Mouse (Mus musculus): Measurements from ENCODE around the gene Six5. TPM values are rescaled to one million over a fixed set of nuclear protein-coding genes. Genes with fewer than 3 reads are reported as not detected.

Six5 gene
- polyA plus RNA-seq (2015; fragmentation: Nextera tagmentation; extraction: Ambion mirVana) = 1.9 and 2.9 TPM in 2 replicates

DNA sequence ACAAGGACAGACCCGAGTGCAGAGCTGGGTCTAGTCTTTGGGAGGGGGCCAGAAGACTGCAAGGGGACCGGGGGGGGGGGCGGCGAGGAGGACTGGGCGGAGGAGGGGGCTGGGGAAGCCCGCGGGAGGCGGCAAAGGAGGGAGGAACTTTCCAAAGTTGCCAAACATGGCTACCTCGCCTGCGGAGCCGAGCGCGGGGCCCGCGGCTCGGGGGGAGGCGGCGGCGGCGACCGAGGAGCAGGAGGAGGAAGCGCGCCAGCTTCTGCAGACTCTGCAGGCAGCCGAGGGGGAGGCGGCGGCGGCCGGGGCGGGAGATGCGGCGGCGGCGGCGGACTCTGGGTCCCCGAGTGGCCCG is at the start of gene Six5:
Six5 (plus strand) TSS at position 124 of the 355 bp plus-strand sequence.
- peak within 1 kb of the TSS; percentile 58 for H3K4me3 ChIP-seq (ENCODE audit: low read length)
- H3K4me1 ChIP-seq (ENCODE audit: control insufficient read depth, insufficient read depth, low read depth, low read length) = peaks cover 34% of the 10 kb centered on the region
- peak within 1 kb of the TSS; percentile 88 for H3K27ac ChIP-seq (ENCODE audit: low read depth, low read length)
- peak within 1 kb of the TSS; percentile 99 for H3K4me2 ChIP-seq (ENCODE audit: low read length)
- ATAC-seq = no peak
- H3K9me3 ChIP-seq (ENCODE audit: control insufficient read depth, low read length) = no peaks in the 10 kb centered on the region
- H3K9ac ChIP-seq (ENCODE audit: low read depth, low read length) = peak within 1 kb of the TSS; percentile 76
- peaks cover 20% of the 10 kb centered on the region for H3K27me3 ChIP-seq (replicated peaks; ENCODE audit: control insufficient read depth, insufficient read depth, low read length)
- WGBS = 4% methylated on average over 17 of the region's 36 CpGs
- H3K36me3 ChIP-seq (ENCODE audit: control insufficient read depth, insufficient read depth, low read length) = 0 out of 2 replicates have a peak, but pooled peaks cover 6% of the 10 kb centered on the region

DNA sequence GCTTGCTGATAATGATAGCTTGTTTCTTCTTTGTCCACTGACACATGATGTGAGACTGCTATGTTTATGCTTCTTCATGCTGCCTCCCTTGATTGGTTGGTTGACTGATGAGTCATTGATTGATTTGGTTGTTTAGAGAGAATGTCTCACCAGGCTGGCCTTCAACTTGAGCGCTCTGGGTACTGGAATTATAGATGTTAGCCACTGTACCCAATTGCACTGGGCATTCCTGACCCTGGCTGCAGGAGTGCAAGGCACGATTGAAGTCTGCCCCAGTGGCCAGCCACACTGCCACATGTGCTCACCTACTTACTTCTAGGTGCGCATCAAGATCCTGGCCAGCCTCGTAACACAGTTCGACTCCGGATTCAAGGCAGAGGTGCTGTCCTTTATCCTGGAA is 49.8 kb upstream of the Six5 start:
- H3K4me2 ChIP-seq (ENCODE audit: low read length) = no peak overlapping the region
- no peaks in the 10 kb centered on the region for H3K9me3 ChIP-seq (ENCODE audit: control insufficient read depth, low read length)
- 92% methylated on average over 6 of the region's 6 CpGs for WGBS
- H3K36me3 ChIP-seq (ENCODE audit: control insufficient read depth, insufficient read depth, low read length) = peaks cover 78% of the 10 kb centered on the region
- no peak overlapping the region for H3K27ac ChIP-seq (ENCODE audit: low read depth, low read length)
- no peaks in the 10 kb centered on the region for H3K4me1 ChIP-seq (ENCODE audit: control insufficient read depth, insufficient read depth, low read depth, low read length)
- no peak overlapping the region for H3K9ac ChIP-seq (ENCODE audit: low read depth, low read length)
- ATAC-seq = no peak
- H3K27me3 ChIP-seq (replicated peaks; ENCODE audit: control insufficient read depth, insufficient read depth, low read length) = no peaks in the 10 kb centered on the region
- no peak overlapping the region for H3K4me3 ChIP-seq (ENCODE audit: low read length)

DNA sequence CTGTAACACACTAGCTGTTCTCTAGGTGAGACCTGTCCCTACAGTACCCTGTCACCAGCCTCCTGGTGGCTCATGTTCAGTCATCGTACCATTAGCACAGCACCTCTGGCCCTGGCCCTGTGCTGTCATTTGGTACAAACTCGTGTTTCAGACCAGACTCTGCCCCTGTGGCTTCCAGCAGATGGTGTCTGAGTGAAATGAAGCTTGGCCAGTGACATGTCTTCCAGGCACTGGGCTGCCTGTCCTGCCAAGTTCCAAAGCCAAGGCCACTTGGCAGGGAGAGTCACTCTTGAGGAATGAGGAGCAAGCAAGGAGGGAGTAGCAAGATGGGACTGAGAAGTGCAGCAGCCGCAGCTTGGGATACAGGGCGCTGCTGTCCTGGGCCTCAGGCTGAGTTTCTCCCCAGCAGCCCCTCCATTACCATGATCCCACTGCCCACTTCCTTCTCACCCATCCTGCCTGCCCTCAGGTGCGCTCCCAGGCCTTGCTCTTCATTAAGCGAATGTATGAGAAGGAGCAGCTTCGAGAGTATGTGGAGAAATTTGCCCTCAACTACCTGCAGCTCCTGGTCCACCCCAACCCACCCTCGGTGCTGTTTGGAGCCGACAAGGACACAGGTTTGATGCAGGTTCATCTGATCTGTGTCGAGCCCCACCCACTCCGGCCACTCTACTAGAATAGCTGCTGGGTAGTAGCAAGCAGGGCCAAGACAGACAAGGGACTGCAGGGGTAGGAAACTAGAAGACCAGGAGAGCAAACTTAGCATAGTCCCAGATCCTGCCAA is 47.9 kb upstream of the Six5 start:
- Histone ChIP-seq H3K9ac (ENCODE audit: low read depth, low read length) (no peak overlapping the region), H3K27ac (ENCODE audit: low read depth, low read length) (no peak overlapping the region), H3K4me1 (ENCODE audit: control insufficient read depth, insufficient read depth, low read depth, low read length) (no peaks in the 10 kb centered on the region), H3K4me2 (ENCODE audit: low read length) (no peak overlapping the region), H3K27me3 (replicated peaks; ENCODE audit: control insufficient read depth, insufficient read depth, low read length) (no peaks in the 10 kb centered on the region), H3K36me3 (ENCODE audit: control insufficient read depth, insufficient read depth, low read length) (peaks cover 76% of the 10 kb centered on the region), H3K4me3 (ENCODE audit: low read length) (no peak overlapping the region), H3K9me3 (ENCODE audit: control insufficient read depth, low read length) (no peaks in the 10 kb centered on the region)
- 0 out of 2 replicates have a peak, but pooled peaks have one; percentile 10 for ATAC-seq
- WGBS = 87% methylated on average over 11 of the region's 11 CpGs

DNA sequence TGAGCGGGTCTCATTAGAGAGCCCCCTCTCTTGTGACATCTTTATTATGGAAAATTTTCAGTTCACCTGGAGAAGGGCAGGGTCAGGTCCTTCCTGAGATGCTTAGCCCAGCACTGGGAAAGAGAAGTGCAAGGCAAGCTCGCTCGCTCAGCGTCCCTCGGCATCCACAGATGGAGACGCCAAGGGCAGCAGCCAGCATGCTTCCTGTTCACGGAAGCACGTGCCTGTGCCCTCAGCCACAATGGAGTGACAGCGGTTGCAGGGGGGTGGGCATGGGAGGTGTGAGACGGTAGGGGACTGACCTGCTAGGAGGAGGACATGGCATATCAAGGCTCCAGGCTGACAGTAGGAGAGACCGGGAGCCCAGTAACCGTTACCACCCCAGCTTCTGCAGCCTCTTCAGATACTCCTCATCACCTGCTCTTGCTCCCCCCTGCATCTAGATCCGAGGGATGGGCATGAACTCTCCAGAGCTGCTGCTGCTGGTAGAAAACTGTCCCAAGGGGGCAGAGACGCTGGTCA is 46.3 kb upstream of the Six5 start:
- Histone ChIP-seq H3K9me3 (ENCODE audit: control insufficient read depth, low read length) (no peaks in the 10 kb centered on the region), H3K4me2 (ENCODE audit: low read length) (no peak overlapping the region), H3K9ac (ENCODE audit: low read depth, low read length) (no peak overlapping the region), H3K27ac (ENCODE audit: low read depth, low read length) (no peak overlapping the region), H3K4me1 (ENCODE audit: control insufficient read depth, insufficient read depth, low read depth, low read length) (no peaks in the 10 kb centered on the region), H3K27me3 (replicated peaks; ENCODE audit: control insufficient read depth, insufficient read depth, low read length) (no peaks in the 10 kb centered on the region), H3K36me3 (ENCODE audit: control insufficient read depth, insufficient read depth, low read length) (peaks cover 68% of the 10 kb centered on the region), H3K4me3 (ENCODE audit: low read length) (no peak overlapping the region)
- 90% methylated on average over 14 of the region's 14 CpGs for WGBS
- ATAC-seq = no peak

DNA sequence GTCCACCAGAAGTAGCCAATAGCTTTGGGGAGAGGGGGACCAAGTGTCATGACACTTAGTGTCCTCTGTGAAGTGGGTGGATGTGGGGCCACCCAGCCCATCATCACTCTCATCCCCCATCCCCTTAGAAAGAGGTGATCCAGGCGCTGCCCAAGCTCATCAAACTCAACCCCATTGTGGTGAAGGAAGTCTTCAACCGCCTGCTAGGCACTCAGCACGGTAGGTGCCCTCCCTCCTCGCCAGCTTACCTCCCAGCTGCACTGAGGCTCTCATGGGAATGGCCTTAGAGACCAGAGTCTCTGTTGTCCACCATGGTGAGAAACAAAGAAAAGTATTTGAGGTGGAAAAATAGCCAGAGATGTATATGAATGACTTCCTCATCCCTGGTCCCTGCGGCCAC is 45.1 kb upstream of the Six5 start:
- WGBS = 90% methylated on average over 5 of the region's 5 CpGs
- H3K27me3 ChIP-seq (replicated peaks; ENCODE audit: control insufficient read depth, insufficient read depth, low read length) = no peaks in the 10 kb centered on the region
- no peak for ATAC-seq
- H3K4me1 ChIP-seq (ENCODE audit: control insufficient read depth, insufficient read depth, low read depth, low read length) = no peaks in the 10 kb centered on the region; the same call in 1 of the 2 replicates
- H3K4me3 ChIP-seq (ENCODE audit: low read length) = no peak overlapping the region
- no peak overlapping the region for H3K27ac ChIP-seq (ENCODE audit: low read depth, low read length)
- no peak overlapping the region for H3K9ac ChIP-seq (ENCODE audit: low read depth, low read length)
- no peaks in the 10 kb centered on the region for H3K9me3 ChIP-seq (ENCODE audit: control insufficient read depth, low read length)
- no peak overlapping the region for H3K4me2 ChIP-seq (ENCODE audit: low read length)
- H3K36me3 ChIP-seq (ENCODE audit: control insufficient read depth, insufficient read depth, low read length) = peaks cover 60% of the 10 kb centered on the region

DNA sequence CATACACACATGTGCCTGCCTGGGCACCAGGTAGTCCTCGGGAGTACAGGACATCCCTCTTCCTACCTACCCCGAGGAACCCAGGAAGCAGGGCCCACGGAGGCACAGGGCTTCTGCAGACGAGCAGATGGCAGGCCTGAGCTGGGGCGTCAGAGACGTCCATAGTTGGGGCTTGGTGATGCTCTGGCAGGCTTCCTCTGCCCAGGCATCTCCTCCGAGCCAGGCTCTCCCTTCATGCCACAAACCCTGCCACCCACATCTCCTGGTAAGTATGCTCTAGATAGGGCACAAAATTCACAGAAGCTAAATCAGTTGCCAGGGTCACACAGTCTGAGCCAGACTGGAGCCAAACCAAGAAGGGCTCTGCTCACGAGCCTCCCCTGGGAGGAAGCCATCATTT is 44.2 kb upstream of the Six5 start:
- H3K4me1 ChIP-seq (ENCODE audit: control insufficient read depth, insufficient read depth, low read depth, low read length) = no peaks in the 10 kb centered on the region; the same call in 1 of the 2 replicates
- H3K27ac ChIP-seq (ENCODE audit: low read depth, low read length) = no peak overlapping the region
- H3K4me2 ChIP-seq (ENCODE audit: low read length) = no peak overlapping the region
- H3K9ac ChIP-seq (ENCODE audit: low read depth, low read length) = no peak overlapping the region
- WGBS = 87% methylated on average over 8 of the region's 8 CpGs
- H3K9me3 ChIP-seq (ENCODE audit: control insufficient read depth, low read length) = no peaks in the 10 kb centered on the region
- H3K4me3 ChIP-seq (ENCODE audit: low read length) = no peak overlapping the region
- no peaks in the 10 kb centered on the region for H3K27me3 ChIP-seq (replicated peaks; ENCODE audit: control insufficient read depth, insufficient read depth, low read length)
- ATAC-seq = no peak
- H3K36me3 ChIP-seq (ENCODE audit: control insufficient read depth, insufficient read depth, low read length) = peaks cover 51% of the 10 kb centered on the region

DNA sequence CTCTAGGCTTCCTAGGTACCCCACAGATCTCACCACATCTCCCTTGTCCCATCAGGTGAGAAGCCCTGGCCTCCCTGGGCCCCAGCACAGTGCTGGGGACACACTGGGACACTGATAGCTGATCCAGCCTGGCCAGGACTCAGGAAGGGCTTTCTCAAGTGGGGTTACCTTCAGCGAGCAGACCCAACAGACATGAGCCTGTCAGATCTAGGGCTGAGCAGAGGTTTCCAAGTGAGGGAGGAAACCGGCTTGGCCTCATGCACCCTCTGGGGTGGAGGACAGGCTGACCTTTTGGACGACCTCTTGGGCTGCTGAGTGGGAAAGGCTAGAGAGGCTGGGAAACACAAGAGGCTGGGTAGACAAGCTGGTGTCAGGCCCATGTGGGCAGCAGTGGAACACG is 43.2 kb upstream of the Six5 start:
- Histone ChIP-seq H3K27ac (ENCODE audit: low read depth, low read length) (no peak overlapping the region), H3K36me3 (ENCODE audit: control insufficient read depth, insufficient read depth, low read length) (peaks cover 43% of the 10 kb centered on the region), H3K4me1 (ENCODE audit: control insufficient read depth, insufficient read depth, low read depth, low read length) (no peaks in the 10 kb centered on the region; the same call in 1 of the 2 replicates), H3K27me3 (replicated peaks; ENCODE audit: control insufficient read depth, insufficient read depth, low read length) (no peaks in the 10 kb centered on the region), H3K4me2 (ENCODE audit: low read length) (no peak overlapping the region), H3K4me3 (ENCODE audit: low read length) (no peak overlapping the region), H3K9me3 (ENCODE audit: control insufficient read depth, low read length) (no peaks in the 10 kb centered on the region), H3K9ac (ENCODE audit: low read depth, low read length) (no peak overlapping the region)
- no peak for ATAC-seq
- 75% methylated on average over 4 of the region's 4 CpGs for WGBS

DNA sequence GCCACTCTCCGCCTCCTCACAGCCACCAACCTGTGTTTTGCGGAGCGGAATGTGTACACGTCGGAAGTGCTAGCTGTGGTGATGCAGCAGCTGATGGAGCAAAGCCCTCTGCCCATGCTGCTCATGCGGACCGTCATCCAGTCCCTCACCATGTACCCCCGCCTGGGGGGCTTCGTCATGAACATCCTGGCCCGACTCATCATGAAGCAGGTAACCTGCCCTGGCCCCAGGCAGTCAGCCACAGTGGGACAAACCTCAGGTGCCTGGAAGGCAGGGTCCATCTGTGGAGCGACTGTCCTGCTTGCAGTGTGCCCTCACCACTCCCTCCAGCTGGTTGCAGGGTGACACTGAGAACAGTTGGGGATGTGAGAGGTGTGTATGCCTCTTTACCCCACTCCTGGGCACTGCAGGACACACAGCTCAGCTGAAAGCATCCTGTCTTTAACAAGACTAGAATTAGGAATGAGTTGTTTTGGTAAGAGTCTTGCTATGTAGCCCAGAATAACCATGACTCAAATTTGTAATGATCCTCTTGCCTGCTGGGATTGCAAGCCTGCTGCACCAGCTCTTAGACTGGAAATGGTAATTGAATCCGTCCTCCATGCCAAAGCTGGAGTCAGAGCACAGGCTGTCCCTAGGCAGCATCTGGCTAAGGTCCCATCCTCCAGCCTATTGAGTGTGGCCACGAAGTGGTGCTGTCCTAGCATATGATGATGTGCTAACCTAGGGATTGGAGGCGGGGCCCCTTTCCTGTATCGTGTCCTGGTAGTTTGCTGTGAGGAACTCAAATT is 41.9 kb upstream of the Six5 start:
- H3K4me2 ChIP-seq (ENCODE audit: low read length) = no peak overlapping the region
- H3K4me1 ChIP-seq (ENCODE audit: control insufficient read depth, insufficient read depth, low read depth, low read length) = no peaks in the 10 kb centered on the region; the same call in 1 of the 2 replicates
- no peak overlapping the region for H3K4me3 ChIP-seq (ENCODE audit: low read length)
- no peaks in the 10 kb centered on the region for H3K27me3 ChIP-seq (replicated peaks; ENCODE audit: control insufficient read depth, insufficient read depth, low read length)
- H3K9me3 ChIP-seq (ENCODE audit: control insufficient read depth, low read length) = no peaks in the 10 kb centered on the region
- H3K36me3 ChIP-seq (ENCODE audit: control insufficient read depth, insufficient read depth, low read length) = peaks cover 35% of the 10 kb centered on the region
- no peak for ATAC-seq
- no peak overlapping the region for H3K9ac ChIP-seq (ENCODE audit: low read depth, low read length)
- WGBS = 88% methylated on average over 15 of the region's 15 CpGs
- no peak overlapping the region for H3K27ac ChIP-seq (ENCODE audit: low read depth, low read length)

DNA sequence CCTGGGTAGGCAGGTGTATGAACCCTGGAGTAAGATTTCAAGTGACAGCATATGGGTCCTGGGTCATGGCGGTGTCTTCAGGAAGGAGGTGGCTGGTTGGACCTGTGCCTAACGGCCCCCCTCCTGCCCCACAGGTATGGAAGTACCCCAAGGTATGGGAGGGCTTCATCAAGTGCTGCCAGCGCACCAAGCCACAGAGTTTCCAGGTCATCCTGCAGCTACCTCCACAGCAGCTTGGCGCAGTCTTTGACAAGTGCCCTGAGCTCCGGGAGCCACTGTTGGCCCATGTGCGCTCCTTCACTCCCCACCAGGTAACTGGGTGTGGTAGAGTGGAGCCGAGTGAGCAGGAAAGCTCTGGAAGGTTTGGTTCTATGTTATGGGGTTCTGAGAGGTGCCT is 41.3 kb upstream of the Six5 start:
- H3K27ac ChIP-seq (ENCODE audit: low read depth, low read length) = no peak overlapping the region
- ATAC-seq = no peak
- no peaks in the 10 kb centered on the region for H3K9me3 ChIP-seq (ENCODE audit: control insufficient read depth, low read length)
- no peaks in the 10 kb centered on the region; the same call in 1 of the 2 replicates for H3K4me1 ChIP-seq (ENCODE audit: control insufficient read depth, insufficient read depth, low read depth, low read length)
- peaks cover 29% of the 10 kb centered on the region for H3K36me3 ChIP-seq (ENCODE audit: control insufficient read depth, insufficient read depth, low read length)
- no peaks in the 10 kb centered on the region for H3K27me3 ChIP-seq (replicated peaks; ENCODE audit: control insufficient read depth, insufficient read depth, low read length)
- 91% methylated on average over 7 of the region's 7 CpGs for WGBS
- H3K4me3 ChIP-seq (ENCODE audit: low read length) = no peak overlapping the region
- H3K9ac ChIP-seq (ENCODE audit: low read depth, low read length) = no peak overlapping the region
- H3K4me2 ChIP-seq (ENCODE audit: low read length) = no peak overlapping the region

All from hindbrain, embryonic 16.5 days (tissue).